Mouse (Mus musculus) T-cell, adult 2 months (primary cell): ENCODE results near the gene Slc9a2.
"Not testable (repeated sequence)": the region's sequence is repeated elsewhere in the genome, so short reads cannot be mapped to it uniquely, and the experiment has no call there.

Experiments
- DNase-seq: peaks from one replicate; pipeline ENCODE4 v3.0.0; 2022; ENCODE audit warnings: low spot score

The Slc9a2 gene

GRCm38 (mm10) chr1:40680067-40680867, at the start of gene Slc9a2:
TSS of gene Slc9a2 (plus strand) at chr1:40680574.
- DNase-seq = no peak

- no peak for DNase-seq
Observed at GRCm38 (mm10) chr1:40632407-40633062, 47.8 kb upstream of the Slc9a2 start.

- no peak for DNase-seq
Observed at GRCm38 (mm10) chr1:40634608-40635007, 45.8 kb upstream of the Slc9a2 start.

GRCm38 (mm10) chr1:40648234-40648633, 32.1 kb upstream of the Slc9a2 start:
- no peak for DNase-seq

GRCm38 (mm10) chr1:40650803-40651497, 29.4 kb upstream of the Slc9a2 start:
- no peak for DNase-seq

GRCm38 (mm10) chr1:40657035-40657434, 23.3 kb upstream of the Slc9a2 start:
- no peak for DNase-seq

GRCm38 (mm10) chr1:40657978-40658496, 22.3 kb upstream of the Slc9a2 start:
- DNase-seq = peak; percentile 17

- no peak for DNase-seq
Observed at GRCm38 (mm10) chr1:40659017-40659416, 21.4 kb upstream of the Slc9a2 start.

- no peak for DNase-seq
Observed at GRCm38 (mm10) chr1:40659496-40659895, 20.9 kb upstream of the Slc9a2 start.

- DNase-seq = no peak
Observed at GRCm38 (mm10) chr1:40660838-40661237, 19.5 kb upstream of the Slc9a2 start.

- DNase-seq = no peak
Observed at GRCm38 (mm10) chr1:40665401-40666370, 14.7 kb upstream of the Slc9a2 start.

- not testable (repeated sequence) for DNase-seq
Observed at GRCm38 (mm10) chr1:40667442-40667841, 12.9 kb upstream of the Slc9a2 start.

- DNase-seq = no peak
Observed at GRCm38 (mm10) chr1:40670025-40670424, 10.3 kb upstream of the Slc9a2 start.

GRCm38 (mm10) chr1:40671490-40671889, 8.9 kb upstream of the Slc9a2 start:
- no peak for DNase-seq

GRCm38 (mm10) chr1:40677306-40677705, 3.1 kb upstream of the Slc9a2 start:
- DNase-seq = no peak

- peak; percentile 17 for DNase-seq
Observed at GRCm38 (mm10) chr1:40680868-40681698, 709 bp downstream of the Slc9a2 start.

- peak; percentile 6 for DNase-seq
Observed at GRCm38 (mm10) chr1:40681699-40682510, 1.5 kb downstream of the Slc9a2 start.

GRCm38 (mm10) chr1:40694296-40694695, 13.9 kb downstream of the Slc9a2 start:
- DNase-seq = no peak

GRCm38 (mm10) chr1:40696436-40696835, 16.1 kb downstream of the Slc9a2 start:
- DNase-seq = no peak

GRCm38 (mm10) chr1:40705099-40705498, 24.7 kb downstream of the Slc9a2 start:
- no peak for DNase-seq
